Mouse (Mus musculus) brain, embryonic 14.5 days (tissue): ENCODE measurements around the gene Arhgef3. TPM values are rescaled to one million over a fixed set of nuclear protein-coding genes. Genes with fewer than 3 reads are reported as not detected.
A peak's percentile ranks its signal among the peaks of the same experiment; 100 is the strongest.

Experiments used
- DNase-seq: peaks from one replicate; pipeline ENCODE4 v3.0.0-alpha.2; 2011; ENCODE audit warnings: low read depth
- CTCF ChIP-seq: fragments of 200-500 bp; IDR thresholded peaks from 2 replicates; pipeline ENCODE4 v1.5.1; 2012; ENCODE audit warnings: inconsistent platforms, mild to moderate bottlenecking, moderate library complexity, borderline replicate concordance; ENCODE audit not compliant: insufficient read depth, insufficient read length; ENCODE audit errors: extremely low read depth
- POLR2A ChIP-seq: fragments of 200-500 bp; IDR thresholded peaks from 2 replicates; pipeline ENCODE4 v1.6.1; 2012; ENCODE audit warnings: mild to moderate bottlenecking, inconsistent platforms, borderline replicate concordance; ENCODE audit not compliant: poor library complexity, insufficient read depth, insufficient read length, severe bottlenecking; ENCODE audit errors: extremely low read depth
- polyA plus RNA-seq: library from polyadenylated mRNA; depleted of rRNA; stranded (reverse); fragments of >200 nt; gene quantifications from 2 replicates; pipeline ENCODE4 v1.2.3, GENCODE M21; 2012

The Arhgef3 gene
- polyA plus RNA-seq, 1 experiment, result 4.9 TPM

- 0 out of 2 replicates have a peak, but pooled peaks have one; percentile 11 for TF ChIP-seq CTCF
- no peak for TF ChIP-seq POLR2A
- DNase-seq, result peak; percentile 71
Measured at GRCm38 (mm10) chr14:27338034-27338708, 223.5 kb downstream of the Arhgef3 start.

- DNase-seq, result no peak
- no peak for TF ChIP-seq POLR2A
- no peak for TF ChIP-seq CTCF
Measured at GRCm38 (mm10) chr14:27340682-27341415, 226.2 kb downstream of the Arhgef3 start.

- no peak for DNase-seq
- no peak for TF ChIP-seq CTCF
- TF ChIP-seq POLR2A, result no peak
Measured at GRCm38 (mm10) chr14:27341486-27341885, 226.8 kb downstream of the Arhgef3 start.

- DNase-seq, result no peak
- no peak for TF ChIP-seq CTCF
- no peak for TF ChIP-seq POLR2A
Measured at GRCm38 (mm10) chr14:27342451-27342850, 227.8 kb downstream of the Arhgef3 start.

GRCm38 (mm10) chr14:27344250-27344990 is 229.7 kb downstream of the Arhgef3 start:
- no peak for DNase-seq
- TF ChIP-seq CTCF, result no peak
- no peak for TF ChIP-seq POLR2A

GRCm38 (mm10) chr14:27345051-27345885 is 230.6 kb downstream of the Arhgef3 start:
- TF ChIP-seq CTCF (no peak), POLR2A (no peak)
- DNase-seq, result no peak

- TF ChIP-seq CTCF (no peak), POLR2A (no peak)
- DNase-seq, result no peak
Measured at GRCm38 (mm10) chr14:27347224-27347623, 232.5 kb downstream of the Arhgef3 start.

GRCm38 (mm10) chr14:27347666-27348065 is 233.0 kb downstream of the Arhgef3 start:
- TF ChIP-seq POLR2A (no peak), CTCF (no peak)
- no peak for DNase-seq

GRCm38 (mm10) chr14:27348088-27348487 is 233.4 kb downstream of the Arhgef3 start:
- TF ChIP-seq CTCF (no peak), POLR2A (no peak)
- no peak for DNase-seq

- DNase-seq, result no peak
- no peak for TF ChIP-seq POLR2A
- no peak for TF ChIP-seq CTCF
Measured at GRCm38 (mm10) chr14:27348656-27349055, 234.0 kb downstream of the Arhgef3 start.
